Mouse (Mus musculus) myocyte (in vitro differentiated cells): ENCODE results near the gene Hsd17b11. TPM values are rescaled to one million over a fixed set of nuclear protein-coding genes. Genes with fewer than 3 reads are reported as not detected.

ENCODE experiments used
- H3K27me3 ChIP-seq: one replicate; pipeline ENCODE4 v1.6.1; 2011; ENCODE audit not compliant: control insufficient read depth, insufficient read depth, insufficient read length
- H3K36me3 ChIP-seq: one replicate; pipeline ENCODE4 v1.6.1; 2011; ENCODE audit not compliant: control insufficient read depth, insufficient read depth
- H3K4me2 ChIP-seq: one replicate; pipeline ENCODE4 v1.6.1; 2011; ENCODE audit warnings: low read depth, control low read depth
- H3K4me3 ChIP-seq: one replicate; pipeline ENCODE4 v1.5.1; 2011; ENCODE audit warnings: mild to moderate bottlenecking, control low read depth, moderate library complexity
- H3K79me2 ChIP-seq: one replicate; pipeline ENCODE4 v1.6.1; 2011; ENCODE audit not compliant: control insufficient read depth, insufficient read depth
- H3ac ChIP-seq: one replicate; pipeline ENCODE4 v1.6.1; 2011; ENCODE audit not compliant: control insufficient read depth, insufficient read length
- CEBPB ChIP-seq: IDR thresholded peaks from 2 replicates; pipeline ENCODE4 v1.6.1; 2011; ENCODE audit warnings: mild to moderate bottlenecking, moderate library complexity; ENCODE audit not compliant: poor library complexity, insufficient read depth, severe bottlenecking
- E2F4 ChIP-seq: IDR thresholded peaks from one replicate; pipeline ENCODE4 v1.6.1; 2011; ENCODE audit warnings: mild to moderate bottlenecking, control low read depth, moderate library complexity; ENCODE audit not compliant: insufficient read depth
- MAX ChIP-seq: IDR thresholded peaks from one replicate; pipeline ENCODE4 v1.6.1; 2011; ENCODE audit warnings: low read depth, mild to moderate bottlenecking, control low read depth
- MYOD1 ChIP-seq, 3 experiments: IDR thresholded peaks; one replicate each; pipeline ENCODE4 v1.6.1; 2011; ENCODE audit warnings: control low read depth in 2 of 3, low read depth in 2 of 3, mild to moderate bottlenecking in 2 of 3, moderate library complexity in 1 of 3; ENCODE audit not compliant: insufficient read length in 2 of 3, control insufficient read depth in 1 of 3
- MYOG ChIP-seq, 3 experiments: IDR thresholded peaks; one replicate each; pipeline ENCODE4 v1.6.1; 2011; ENCODE audit warnings: control low read depth in 2 of 3, low read depth in 2 of 3, mild to moderate bottlenecking in 2 of 3; ENCODE audit not compliant: insufficient read length in 2 of 3, control insufficient read depth in 1 of 3, insufficient read depth in 1 of 3
- POLR2A ChIP-seq: IDR thresholded peaks from one replicate; pipeline ENCODE4 v1.6.1; 2011; ENCODE audit warnings: low read depth, mild to moderate bottlenecking, control low read depth, moderate library complexity; ENCODE audit not compliant: insufficient read length
- POLR2AphosphoS2 ChIP-seq: IDR thresholded peaks from one replicate; pipeline ENCODE4 v1.6.1; 2011; ENCODE audit warnings: low read depth, control low read depth; ENCODE audit not compliant: insufficient read length
- REST ChIP-seq: IDR thresholded peaks from one replicate; pipeline ENCODE4 v1.6.1; 2011; ENCODE audit warnings: mild to moderate bottlenecking, control low read depth, moderate library complexity; ENCODE audit not compliant: insufficient read depth, insufficient read length
- SRF ChIP-seq: IDR thresholded peaks from one replicate; pipeline ENCODE4 v1.6.1; 2011; ENCODE audit warnings: low read depth; ENCODE audit not compliant: control insufficient read depth, insufficient read length
- TCF12 ChIP-seq: IDR thresholded peaks from one replicate; pipeline ENCODE4 v1.6.1; 2011; ENCODE audit warnings: mild to moderate bottlenecking, control low read depth; ENCODE audit not compliant: poor library complexity, insufficient read depth, severe bottlenecking
- TCF3 ChIP-seq: IDR thresholded peaks from one replicate; pipeline ENCODE4 v1.6.1; 2011; ENCODE audit warnings: low read depth, control low read depth; ENCODE audit not compliant: insufficient read length
- USF1 ChIP-seq: IDR thresholded peaks from one replicate; pipeline ENCODE4 v1.6.1; 2011; ENCODE audit warnings: low read depth, mild to moderate bottlenecking, control low read depth, moderate library complexity
- polyA plus RNA-seq: library from polyadenylated mRNA; unstranded; fragments of >200 nt; fragmentation: generic; extraction: Trizol; gene quantifications from one replicate; pipeline ENCODE4 v1.2.1, GENCODE M21; 2012; ENCODE audit warnings: missing spikeins

Hsd17b11 gene
- polyA plus RNA-seq, 1 experiment: 6.5 TPM

- Histone ChIP-seq H3K36me3 (no peaks in the 10 kb centered on the region), H3K4me2 (no peak overlapping the region), H3K4me3 (no peak overlapping the region), H3K79me2 (no peaks in the 10 kb centered on the region), H3K27me3 (no peaks in the 10 kb centered on the region), H3ac (no peak overlapping the region)
- TF ChIP-seq TCF3: no peak
- no peak for TF ChIP-seq MYOD1 (IDR thresholded peaks at IDR 0.05; ENCODE audit: control insufficient read depth in 1 of 3, insufficient read length in 2 of 3, low read depth in 2 of 3)
- TF ChIP-seq REST: no peak
- TF ChIP-seq USF1: no peak
- no peak for TF ChIP-seq E2F4
- TF ChIP-seq MAX: no peak
- no peak for TF ChIP-seq MYOG (IDR thresholded peaks at IDR 0.05; ENCODE audit: control insufficient read depth in 1 of 3, insufficient read depth in 1 of 3, insufficient read length in 2 of 3, low read depth in 2 of 3)
- TF ChIP-seq POLR2A: no peak
- TF ChIP-seq TCF12: no peak
These were observed 12.3 kb downstream of the Hsd17b11 start for GRCm38 (mm10) chr5:104009421-104009820.

DNA sequence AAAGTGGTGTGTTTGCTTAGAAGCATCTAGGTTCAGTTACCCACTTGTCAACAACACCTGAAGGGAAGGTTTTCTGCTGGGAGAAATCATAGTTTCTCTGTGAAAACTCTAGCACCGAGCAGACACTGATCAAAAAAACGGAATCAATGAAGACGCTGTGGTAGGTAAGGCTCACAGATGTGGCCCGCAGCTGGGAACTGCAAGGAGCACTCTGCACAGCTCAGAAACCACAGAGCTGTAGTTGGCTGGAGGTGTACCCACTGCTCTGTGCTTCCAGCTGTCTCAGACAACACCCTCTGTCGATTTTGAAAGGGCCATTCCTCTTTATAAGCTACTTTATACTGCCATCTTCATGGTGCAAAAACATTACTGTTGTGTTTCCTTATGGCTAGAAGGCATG is 13.9 kb downstream of the Hsd17b11 start:
- Histone ChIP-seq H3K79me2 (no peaks in the 10 kb centered on the region), H3K36me3 (no peaks in the 10 kb centered on the region), H3ac (no peak overlapping the region), H3K4me2 (no peak overlapping the region), H3K27me3 (no peaks in the 10 kb centered on the region), H3K4me3 (no peak overlapping the region)
- TF ChIP-seq POLR2AphosphoS2 (no peak), MAX (no peak), MYOG (IDR thresholded peaks at IDR 0.05; ENCODE audit: control insufficient read depth in 1 of 3, insufficient read depth in 1 of 3, insufficient read length in 2 of 3, low read depth in 2 of 3) (no peak), TCF12 (no peak), POLR2A (no peak), TCF3 (no peak), SRF (no peak), CEBPB (no peak), E2F4 (no peak), MYOD1 (IDR thresholded peaks at IDR 0.05; ENCODE audit: control insufficient read depth in 1 of 3, insufficient read length in 2 of 3, low read depth in 2 of 3) (no peak), USF1 (no peak), REST (no peak)

DNA sequence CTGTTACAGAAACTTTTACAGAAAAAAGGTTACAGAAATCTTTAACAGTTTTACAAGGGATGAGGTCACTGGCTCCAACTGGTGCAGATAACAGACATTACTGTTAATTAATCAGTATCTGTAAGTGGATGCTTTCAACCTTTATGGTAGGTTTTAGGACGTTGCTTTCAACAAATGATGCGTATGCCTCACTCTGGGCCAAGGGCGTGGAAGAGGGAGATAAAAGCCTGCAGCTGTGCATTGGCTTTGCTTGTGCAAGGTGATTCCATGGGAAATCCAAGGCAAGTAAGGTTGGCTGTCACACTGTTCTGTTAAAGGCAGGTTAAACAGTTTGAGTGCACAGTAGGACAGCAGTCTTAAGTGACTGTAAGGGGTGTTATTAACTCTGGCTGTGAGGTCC is 14.9 kb downstream of the Hsd17b11 start:
- TF ChIP-seq REST: no peak
- no peak for TF ChIP-seq MYOG (IDR thresholded peaks at IDR 0.05; ENCODE audit: control insufficient read depth in 1 of 3, insufficient read depth in 1 of 3, insufficient read length in 2 of 3, low read depth in 2 of 3)
- TF ChIP-seq TCF12: no peak
- TF ChIP-seq MAX: no peak
- TF ChIP-seq POLR2AphosphoS2: no peak
- TF ChIP-seq CEBPB: no peak
- no peak for TF ChIP-seq E2F4
- TF ChIP-seq MYOD1 (IDR thresholded peaks at IDR 0.05; ENCODE audit: control insufficient read depth in 1 of 3, insufficient read length in 2 of 3, low read depth in 2 of 3): no peak
- TF ChIP-seq SRF: no peak
- no peak for TF ChIP-seq TCF3
- no peak for TF ChIP-seq POLR2A
- TF ChIP-seq USF1: no peak
- Histone ChIP-seq H3K27me3 (no peaks in the 10 kb centered on the region), H3K4me3 (no peak overlapping the region), H3K4me2 (no peak overlapping the region), H3K36me3 (no peaks in the 10 kb centered on the region), H3ac (no peak overlapping the region), H3K79me2 (no peaks in the 10 kb centered on the region)

GRCm38 (mm10) chr5:104003955-104004354 is 17.8 kb downstream of the Hsd17b11 start:
- Histone ChIP-seq H3K36me3 (no peaks in the 10 kb centered on the region), H3K4me2 (no peak overlapping the region), H3K4me3 (no peak overlapping the region), H3K27me3 (no peaks in the 10 kb centered on the region), H3ac (no peak overlapping the region), H3K79me2 (no peaks in the 10 kb centered on the region)
- TF ChIP-seq USF1 (no peak), SRF (no peak), CEBPB (no peak), MAX (no peak), MYOG (IDR thresholded peaks at IDR 0.05; ENCODE audit: control insufficient read depth in 1 of 3, insufficient read depth in 1 of 3, insufficient read length in 2 of 3, low read depth in 2 of 3) (no peak), E2F4 (no peak), POLR2A (no peak), TCF3 (no peak)
